Mouse (Mus musculus) CH12.LX (cell line): ENCODE data around the gene Gm37240. TPM values are rescaled to one million over a fixed set of nuclear protein-coding genes. Genes with fewer than 3 reads are reported as not detected.

Source experiments
- DNase-seq: peaks from one replicate; pipeline ENCODE4 v3.0.0-alpha.2; 2013; ENCODE audit errors: extremely low read depth
- H3K27ac ChIP-seq: 2 replicates; pipeline ENCODE4 v1.5.1; 2012; ENCODE audit warnings: low read depth, mild to moderate bottlenecking, control low read depth, moderate library complexity; ENCODE audit not compliant: insufficient read depth
- H3K27me3 ChIP-seq: replicated peaks from 2 replicates; pipeline ENCODE3; 2012; ENCODE audit warnings: inconsistent platforms
- H3K36me3 ChIP-seq, 2 experiments: replicated peaks in 1 of 2; 2 replicates each; pipeline versions ENCODE3 to v1.6.1; 2012; ENCODE audit warnings: inconsistent platforms in 1 of 2, low read length in 1 of 2, mild to moderate bottlenecking in 1 of 2, mixed read lengths in 1 of 2, moderate library complexity in 1 of 2; ENCODE audit not compliant: control insufficient read depth in 1 of 2, insufficient read depth in 1 of 2
- H3K4me1 ChIP-seq, 2 experiments: 2 replicates each; pipeline ENCODE4 v1.6.1; 2012; ENCODE audit warnings: inconsistent platforms in 1 of 2, moderate library complexity in 1 of 2; ENCODE audit not compliant: insufficient read depth in 2 of 2, control insufficient read depth in 1 of 2
- H3K4me2 ChIP-seq: 2 replicates; pipeline ENCODE4 v1.6.1; 2012; ENCODE audit warnings: low read depth, mild to moderate bottlenecking, control low read depth; ENCODE audit not compliant: poor library complexity, insufficient read depth, severe bottlenecking
- H3K4me3 ChIP-seq, 3 experiments: fragments of 150-350 bp in 1 of 3; sonication (generic) in 1 of 3; replicated peaks in 1 of 3; 2 replicates each; pipeline versions ENCODE3 to v1.5.1; 2011 to 2012; ENCODE audit warnings: low read depth in 2 of 3, low read length in 2 of 3, mild to moderate bottlenecking in 2 of 3, moderate library complexity in 2 of 3, control low read depth in 1 of 3, improper control_type of control experiment in 1 of 3, inconsistent platforms in 1 of 3, mixed read lengths in 1 of 3; ENCODE audit not compliant: poor library complexity in 1 of 3
- H3K79me2 ChIP-seq: replicated peaks from 2 replicates; pipeline ENCODE4 v1.6.1; 2012; ENCODE audit warnings: mild to moderate bottlenecking, moderate library complexity; ENCODE audit not compliant: control insufficient read depth, poor library complexity, insufficient read depth, severe bottlenecking; ENCODE audit errors: extremely low read depth
- H3K9ac ChIP-seq: 2 replicates; pipeline ENCODE4 v1.6.1; 2012; ENCODE audit warnings: low read depth, mild to moderate bottlenecking, control low read depth, moderate library complexity; ENCODE audit not compliant: insufficient read depth
- H3K9me3 ChIP-seq: replicated peaks from 2 replicates; pipeline ENCODE3; 2012; ENCODE audit warnings: low read length, inconsistent platforms, mixed read lengths
- CHD2 ChIP-seq: IDR thresholded peaks from 2 replicates; pipeline ENCODE4 v1.6.1; 2011; ENCODE audit warnings: low read length, improper control_type of control experiment
- CTCF ChIP-seq, 2 experiments: IDR thresholded peaks in 1 of 2; conservative IDR thresholded peaks in 1 of 2; 2 replicates each; pipeline ENCODE4 v1.5.1; 2011 to 2012; ENCODE audit warnings: low read depth in 2 of 2, low read length in 2 of 2, improper control_type of control experiment in 1 of 2, inconsistent platforms in 1 of 2, mild to moderate bottlenecking in 1 of 2, moderate library complexity in 1 of 2
- ELF1 ChIP-seq: IDR thresholded peaks from 2 replicates; pipeline ENCODE4 v1.6.1; 2014; ENCODE audit warnings: low read depth, mild to moderate bottlenecking, inconsistent platforms, low read length, improper control_type of control experiment
- EP300 ChIP-seq: IDR thresholded peaks from 2 replicates; pipeline ENCODE4 v1.6.1; 2011; ENCODE audit warnings: low read length, improper control_type of control experiment
- ETS1 ChIP-seq: conservative IDR thresholded peaks from 2 replicates; pipeline ENCODE4 v1.6.1; 2012; ENCODE audit warnings: low read depth, mild to moderate bottlenecking, inconsistent platforms, low read length, improper control_type of control experiment, moderate library complexity
- IRF4 ChIP-seq: IDR thresholded peaks from 2 replicates; pipeline ENCODE4 v1.6.1; 2014; ENCODE audit warnings: low read depth, mild to moderate bottlenecking, inconsistent platforms, low read length, improper control_type of control experiment
- JUN ChIP-seq: IDR thresholded peaks from 2 replicates; pipeline ENCODE4 v1.6.1; 2011; ENCODE audit warnings: low read depth, mild to moderate bottlenecking, low read length, improper control_type of control experiment, moderate library complexity; ENCODE audit not compliant: insufficient read depth
- JUND ChIP-seq: conservative IDR thresholded peaks from 2 replicates; pipeline ENCODE4 v1.6.1; 2011; ENCODE audit warnings: low read depth, low read length, improper control_type of control experiment
- MAFK ChIP-seq: IDR thresholded peaks from 2 replicates; pipeline ENCODE4 v1.6.1; 2011; ENCODE audit warnings: low read length, improper control_type of control experiment; ENCODE audit not compliant: insufficient replicate concordance
- MAX ChIP-seq: IDR thresholded peaks from 2 replicates; pipeline ENCODE4 v1.6.1; 2011; ENCODE audit warnings: low read length, improper control_type of control experiment
- MEF2A ChIP-seq: IDR thresholded peaks from 2 replicates; pipeline ENCODE4 v1.6.1; 2014; ENCODE audit warnings: low read depth, mild to moderate bottlenecking, inconsistent platforms, low read length, improper control_type of control experiment, borderline replicate concordance
- NELFE ChIP-seq: IDR thresholded peaks from 2 replicates; pipeline ENCODE4 v1.6.1; 2011; ENCODE audit warnings: low read depth, low read length, improper control_type of control experiment
- NRF1 ChIP-seq: IDR thresholded peaks from 2 replicates; pipeline ENCODE4 v1.6.1; 2014; ENCODE audit warnings: low read depth, mild to moderate bottlenecking, inconsistent platforms, low read length, improper control_type of control experiment, moderate library complexity
- RAD21 ChIP-seq: IDR thresholded peaks from 2 replicates; pipeline ENCODE4 v1.6.1; 2011; ENCODE audit warnings: low read depth, mild to moderate bottlenecking, low read length, improper control_type of control experiment, moderate library complexity
- RCOR1 ChIP-seq: conservative IDR thresholded peaks from 2 replicates; pipeline ENCODE4 v1.6.1; 2012; ENCODE audit warnings: low read depth, mild to moderate bottlenecking, inconsistent platforms, low read length, improper control_type of control experiment
- SMC3 ChIP-seq: IDR thresholded peaks from 2 replicates; pipeline ENCODE4 v1.6.1; 2011; ENCODE audit warnings: low read depth, low read length, improper control_type of control experiment
- TCF12 ChIP-seq: IDR thresholded peaks from 2 replicates; pipeline ENCODE4 v1.6.1; 2014; ENCODE audit warnings: low read depth, mild to moderate bottlenecking, inconsistent platforms, low read length, improper control_type of control experiment
- USF2 ChIP-seq: conservative IDR thresholded peaks from 2 replicates; pipeline ENCODE4 v1.6.1; 2011; ENCODE audit warnings: low read depth, low read length, improper control_type of control experiment
- ZMIZ1 ChIP-seq: IDR thresholded peaks from 2 replicates; pipeline ENCODE4 v1.6.1; 2012; ENCODE audit warnings: low read depth, mild to moderate bottlenecking, inconsistent platforms, low read length, improper control_type of control experiment
- ZNF384 ChIP-seq: IDR thresholded peaks from 2 replicates; pipeline ENCODE4 v1.6.1; 2012; ENCODE audit warnings: low read depth, low read length, improper control_type of control experiment, inconsistent platforms
- dilution Hi-C: fragments of 300-500 bp; cut with MboI; formaldehyde crosslinking; loops from 2 replicates; pipeline ENCODE4 v1.14.3; 2020; ENCODE audit warnings: low sequenced_read_pairs; ENCODE audit not compliant: extremely low pct_unique_long_range_greater_than_20kb, extremely low pct_ligation_motif_present
- in situ Hi-C: fragments of 300-500 bp; cut with MboI; formaldehyde crosslinking; loops from 3 replicates; pipeline ENCODE4 v1.14.3; 2019; ENCODE audit warnings: low sequenced_read_pairs, low pct_ligation_motif_present, low pct_unique_long_range_greater_than_20kb, mixed read lengths
- polyA plus RNA-seq: library from polyadenylated mRNA; unstranded; fragments of >175 nt; gene quantifications from 2 replicates; pipeline ENCODE4 v1.2.1, GENCODE M21; 2012; ENCODE audit warnings: low read depth; ENCODE audit not compliant: insufficient read length
- total RNA-seq, 2 experiments: library from RNA; depleted of rRNA; stranded (reverse); fragments of 300-350 nt in 1 of 2; fragments of >200 nt in 1 of 2; gene quantifications; 2 replicates each; pipeline ENCODE4 v1.2.3; 2012 to 2014

Gm37240 gene
- total and polyA plus RNA-seq, 3 experiments = 0.08 to 0.19 (median 0.14) TPM

- TF ChIP-seq CTCF (conservative IDR thresholded peaks at IDR 0.05 in 1 of 2, IDR thresholded peaks at IDR 0.05 in 1 of 2; ENCODE audit: low read depth in 2 of 2, low read length in 2 of 2) = peak in 1 of 2 experiments; percentile 56; a peak in 3 of 4 replicates
- TF ChIP-seq JUN = no peak
- TF ChIP-seq CHD2 = no peak
- peak; percentile 44 for TF ChIP-seq RAD21
- no peak for TF ChIP-seq NELFE
- in situ Hi-C loops = no loop called here
- Histone ChIP-seq H3K4me1 (peaks cover 2 to 5% of the 10 kb centered on the region in 2 experiments; a peak in 2 of 4 replicates), H3K27ac (no peak overlapping the region), H3K36me3 (no peaks in the 10 kb centered on the region), H3K4me2 (no peak overlapping the region), H3K9me3 (no peaks in the 10 kb centered on the region), H3K9ac (no peak overlapping the region), H3K79me2 (no peaks in the 10 kb centered on the region), H3K27me3 (no peaks in the 10 kb centered on the region), H3K4me3 (no peak overlapping the region)
- peak; percentile 15 for DNase-seq
- dilution Hi-C loops = no loop called here
These were observed 113.9 kb downstream of the Gm37240 start for GRCm38 (mm10) chr3:85773425-85773824.

GRCm38 (mm10) chr3:85764937-85765337 lies 122.4 kb downstream of the Gm37240 start:
- in situ Hi-C loops = no loop called here
- TF ChIP-seq JUND (no peak), ETS1 (no peak), RCOR1 (no peak), MAFK (no peak)
- TF ChIP-seq, all 38 proteins: peak for 0
- Histone ChIP-seq H3K36me3 (no peaks in the 10 kb centered on the region), H3K9me3 (no peaks in the 10 kb centered on the region), H3K27me3 (no peaks in the 10 kb centered on the region), H3K4me3 (no peak overlapping the region), H3K27ac (no peak overlapping the region), H3K9ac (no peak overlapping the region), H3K79me2 (no peaks in the 10 kb centered on the region), H3K4me2 (no peak overlapping the region), H3K4me1 (no peaks in the 10 kb centered on the region)
- no peak for DNase-seq
- dilution Hi-C loops = no loop called here

- H3K36me3 ChIP-seq = no peaks in the 10 kb centered on the region
- no peak for DNase-seq
- H3K9me3 ChIP-seq = no peaks in the 10 kb centered on the region
- H3K9ac ChIP-seq = no peak overlapping the region
- H3K4me3 ChIP-seq = no peak overlapping the region
- no peaks in the 10 kb centered on the region for H3K79me2 ChIP-seq
- no peak for TF ChIP-seq NRF1
- no peak for TF ChIP-seq EP300
- no peak for TF ChIP-seq SMC3
- TF ChIP-seq ELF1 = no peak
- TF ChIP-seq NELFE = no peak
- no peak for TF ChIP-seq MAX
- TF ChIP-seq ETS1 = no peak
- TF ChIP-seq IRF4 = no peak
- no peak for TF ChIP-seq RAD21
- TF ChIP-seq MEF2A = no peak
- no peak for TF ChIP-seq ZNF384
- no peak for TF ChIP-seq TCF12
- no peak for TF ChIP-seq JUN
- TF ChIP-seq ZMIZ1 = no peak
- no peak for TF ChIP-seq RCOR1
- TF ChIP-seq USF2 = no peak
- H3K27ac ChIP-seq = no peak overlapping the region
- in situ Hi-C loops = no loop called here
- no peak overlapping the region for H3K4me2 ChIP-seq
- no peaks in the 10 kb centered on the region for H3K4me1 ChIP-seq
- no peaks in the 10 kb centered on the region for H3K27me3 ChIP-seq
- dilution Hi-C loops = no loop called here
These were observed 123.1 kb downstream of the Gm37240 start for GRCm38 (mm10) chr3:85764008-85764834.
